Mouse (Mus musculus) liver, adult (tissue): ENCODE data around the gene Spp2.

Source experiments
- GATA4 ChIP-seq: IDR thresholded peaks from 2 replicates; pipeline ENCODE4 v1.6.1; 2014; ENCODE audit warnings: mild to moderate bottlenecking, low read length; ENCODE audit not compliant: insufficient replicate concordance

The Spp2 gene

DNA sequence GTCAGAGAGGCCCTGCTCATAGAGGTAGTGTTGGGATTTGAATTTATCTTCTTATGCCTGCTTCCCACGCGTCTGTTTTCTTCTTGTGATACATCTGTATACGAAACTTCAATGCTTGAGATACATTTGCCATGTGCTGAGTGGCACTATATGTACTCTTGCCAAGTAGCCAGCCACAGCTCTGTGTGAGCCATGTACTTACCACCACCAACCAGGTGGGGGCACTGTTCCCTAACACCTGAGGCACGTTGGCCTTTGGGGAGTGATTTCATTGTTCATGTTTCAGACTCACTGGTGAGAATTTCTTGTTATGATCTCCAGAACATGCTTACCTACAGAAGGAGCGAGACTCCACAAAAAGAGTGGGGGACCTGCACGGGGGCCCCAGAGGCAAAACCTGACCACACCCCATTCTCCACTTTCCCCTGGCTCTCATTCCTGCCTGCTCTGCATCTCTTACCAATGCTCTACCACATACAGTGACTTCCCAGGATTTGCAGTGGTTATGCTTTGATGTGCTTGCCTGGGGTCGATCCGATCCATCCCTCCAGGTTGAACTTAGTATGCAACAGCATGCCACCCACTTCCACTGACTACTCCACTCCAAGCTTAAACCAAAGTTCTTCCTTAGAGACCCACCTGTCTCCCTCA is 18.0 kb downstream of the Spp2 start:
- no peak for TF ChIP-seq GATA4

DNA sequence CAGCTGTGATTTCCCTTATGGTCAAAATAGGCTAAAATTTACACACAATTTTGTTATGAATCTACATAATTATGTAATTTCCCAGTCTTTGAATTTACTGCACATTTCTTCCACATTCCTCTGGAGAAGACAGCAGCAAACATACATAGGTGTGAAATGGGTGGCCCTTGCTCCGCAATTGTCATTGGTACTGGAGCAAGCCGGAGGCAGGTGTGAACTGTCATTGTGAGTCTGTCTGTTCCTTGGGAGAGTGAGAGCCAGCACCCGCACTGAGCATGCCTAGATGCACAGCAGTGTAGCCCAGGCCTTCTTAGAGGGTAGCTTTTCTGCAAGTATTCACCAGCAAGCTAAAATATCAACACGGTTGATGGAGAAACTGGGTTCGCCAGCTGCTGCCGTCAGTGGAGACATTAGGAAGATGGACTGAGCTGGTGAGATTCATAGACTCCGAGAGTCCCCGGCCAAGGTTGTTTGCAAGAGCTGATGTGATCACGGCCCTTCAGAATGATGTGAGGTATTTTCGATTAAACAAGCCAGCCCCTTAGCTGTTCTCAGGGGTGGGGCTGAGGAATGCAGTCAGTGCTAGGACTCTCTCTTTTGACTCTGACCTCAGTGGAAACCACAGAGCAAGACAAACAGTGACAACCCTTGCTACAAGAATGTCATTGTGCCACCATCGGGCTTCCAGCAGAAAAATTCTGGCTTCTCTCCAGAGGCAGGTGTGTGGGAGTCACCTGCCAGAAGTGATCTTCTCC is 21.4 kb downstream of the Spp2 start:
- no peak for TF ChIP-seq GATA4

GRCm38 (mm10) chr1:88429413-88429812 is 22.7 kb downstream of the Spp2 start:
- no peak for TF ChIP-seq GATA4

DNA sequence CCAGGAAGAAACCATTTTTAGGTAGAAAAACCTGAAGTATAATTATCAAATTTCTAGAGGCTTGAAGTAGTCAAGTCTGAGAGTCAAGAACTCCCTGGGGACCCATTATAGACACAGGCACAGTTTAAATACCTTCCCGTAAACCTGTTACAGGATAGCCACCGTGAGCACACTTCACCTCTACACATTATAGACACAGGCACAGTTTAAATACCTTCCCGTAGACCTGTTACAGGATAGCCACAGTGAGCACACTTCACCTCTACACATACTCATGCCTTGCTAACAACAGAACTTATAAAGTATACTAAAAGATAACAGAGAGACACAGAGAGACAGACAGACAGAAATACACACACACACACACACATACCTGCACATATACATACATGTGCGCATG is 24.5 kb downstream of the Spp2 start:
- no peak for TF ChIP-seq GATA4

DNA sequence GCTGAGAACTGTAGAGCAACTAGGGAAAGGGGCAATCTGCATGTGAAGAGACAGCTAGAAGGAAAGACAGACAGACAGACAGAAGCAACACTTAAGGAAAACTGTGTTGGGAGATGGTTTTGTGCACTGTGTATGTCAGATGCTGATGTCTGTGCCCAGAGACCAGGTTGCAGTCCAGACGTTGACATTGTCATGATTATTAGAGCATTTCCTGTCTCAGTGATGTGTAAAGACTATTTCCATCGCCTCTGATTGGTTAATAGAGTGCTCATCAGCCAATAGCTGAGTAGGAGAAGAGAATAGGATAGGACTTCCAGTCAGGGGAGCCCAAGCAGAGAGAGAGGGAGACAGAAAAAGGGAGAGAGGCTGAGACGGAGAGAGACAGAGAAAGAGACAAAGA is 25.8 kb downstream of the Spp2 start:
- TF ChIP-seq GATA4, result no peak

DNA sequence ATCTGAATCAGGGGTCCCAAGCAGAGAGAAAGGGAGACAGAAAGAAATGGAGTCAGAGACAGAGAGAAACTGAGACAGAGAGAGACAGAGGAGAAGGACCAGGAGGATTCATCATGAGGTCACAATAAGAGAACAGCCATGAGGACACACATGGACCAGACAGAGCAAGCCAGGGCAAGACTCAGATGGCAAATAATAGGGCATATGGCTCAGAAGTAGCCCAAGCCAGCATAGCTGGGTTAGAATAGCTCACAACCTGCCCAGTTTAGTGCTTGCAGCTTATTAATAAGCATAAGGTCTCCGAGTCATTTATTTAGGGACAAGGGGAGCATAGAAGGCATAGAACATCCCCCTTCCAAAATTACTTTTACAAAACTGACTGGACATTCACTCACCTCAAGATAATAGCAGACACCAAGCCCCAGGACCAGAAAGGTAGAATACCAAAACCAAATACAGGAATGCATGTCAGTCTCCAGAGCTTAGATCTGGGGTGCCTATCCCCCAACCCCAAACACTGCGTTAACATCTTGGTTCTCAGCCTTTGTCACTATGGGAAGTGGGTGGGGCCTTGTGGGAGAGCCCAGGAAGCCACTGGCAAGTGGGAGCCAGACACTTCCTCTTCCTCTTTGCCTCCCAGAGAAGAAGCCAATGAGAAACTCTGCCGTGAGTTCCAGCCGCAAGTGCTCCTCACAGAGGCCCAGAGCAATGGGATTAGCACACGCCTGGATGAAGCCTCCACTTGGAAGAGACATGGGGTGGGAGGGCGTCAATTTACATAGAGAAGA is 26.5 kb downstream of the Spp2 start:
- no peak for TF ChIP-seq GATA4

GRCm38 (mm10) chr1:88434057-88434456 is 27.3 kb downstream of the Spp2 start:
- no peak for TF ChIP-seq GATA4

DNA sequence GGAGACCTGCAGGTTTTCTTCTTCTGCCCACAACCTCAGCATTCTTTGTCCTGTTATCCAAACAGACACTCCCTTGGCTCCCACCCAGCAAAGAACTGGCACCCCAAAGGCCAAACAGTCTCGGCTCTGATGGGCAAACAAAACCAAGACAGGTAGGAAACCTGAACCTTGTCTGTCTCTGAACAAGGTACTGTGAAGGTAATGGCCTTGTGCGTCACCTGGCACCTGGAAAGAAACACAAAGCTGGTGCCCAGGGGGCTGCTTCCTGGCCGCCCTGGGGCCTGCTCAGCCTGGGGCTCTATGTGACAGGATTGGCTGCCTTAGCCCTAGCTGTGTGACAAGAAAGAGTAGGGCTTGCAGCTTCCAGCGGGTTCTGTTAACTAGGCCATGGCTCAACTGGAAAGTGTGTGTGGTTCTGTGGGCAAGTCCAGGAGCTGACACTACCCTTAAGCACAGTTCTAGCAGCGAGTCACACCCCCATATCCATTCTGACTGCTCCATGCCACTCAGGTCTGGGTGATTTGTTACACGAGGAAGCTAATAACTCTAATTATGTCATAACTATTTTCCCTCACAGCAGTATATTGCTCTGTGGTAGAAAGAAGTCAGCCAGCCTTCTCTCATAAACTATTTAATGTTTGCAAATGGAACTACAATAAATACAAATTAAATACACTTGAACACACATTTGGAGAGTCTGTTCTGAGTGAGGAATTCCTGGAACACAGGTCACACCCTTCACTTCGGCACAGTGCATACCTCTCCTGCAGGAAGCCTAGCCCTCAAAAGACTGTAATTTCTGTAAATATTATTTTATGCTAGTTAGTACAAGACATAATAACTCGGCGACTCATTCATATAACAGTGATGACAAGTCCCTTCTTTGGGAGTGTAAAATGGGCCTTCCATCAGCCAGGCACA is 30.7 kb downstream of the Spp2 start:
- TF ChIP-seq GATA4, result no peak

GRCm38 (mm10) chr1:88443383-88443782 is 36.6 kb downstream of the Spp2 start:
- no peak for TF ChIP-seq GATA4

GRCm38 (mm10) chr1:88445400-88445799 is 38.6 kb downstream of the Spp2 start:
- TF ChIP-seq GATA4, result no peak

DNA sequence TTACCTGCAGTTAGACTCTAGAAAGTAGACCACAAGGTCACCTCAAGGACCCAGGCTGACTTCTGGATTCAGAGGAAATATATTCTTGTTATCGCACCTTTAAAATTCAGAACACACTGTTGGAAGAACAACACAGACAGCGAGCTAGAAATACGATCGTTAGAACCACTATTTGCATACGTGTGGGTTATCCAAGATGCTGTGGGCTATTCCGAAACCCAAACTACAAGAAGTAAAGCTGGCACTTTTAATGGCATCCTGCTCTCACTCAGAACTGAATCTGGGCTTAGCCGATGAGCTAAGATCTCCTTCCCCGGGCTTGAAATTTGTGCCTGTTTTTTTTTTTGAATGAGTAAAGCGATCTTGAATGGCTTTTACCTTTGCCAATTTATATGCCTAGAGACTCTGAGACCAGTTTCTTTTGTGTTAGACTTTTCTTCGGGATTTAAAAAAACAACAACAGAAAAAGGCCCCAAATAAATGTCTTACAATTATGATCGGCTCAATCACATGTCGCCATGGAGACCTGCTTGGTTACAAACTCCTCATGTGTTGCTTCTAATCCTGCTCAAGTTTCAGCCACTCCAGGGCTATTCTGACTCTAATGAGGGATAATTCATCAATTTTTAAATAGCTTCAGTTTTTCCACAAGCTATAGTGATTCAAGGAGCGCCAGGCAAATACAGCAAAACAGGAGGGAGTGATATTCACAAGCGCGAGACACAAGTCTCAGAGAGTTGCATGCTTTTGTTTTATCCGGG is 39.7 kb downstream of the Spp2 start:
- TF ChIP-seq GATA4, result no peak

DNA sequence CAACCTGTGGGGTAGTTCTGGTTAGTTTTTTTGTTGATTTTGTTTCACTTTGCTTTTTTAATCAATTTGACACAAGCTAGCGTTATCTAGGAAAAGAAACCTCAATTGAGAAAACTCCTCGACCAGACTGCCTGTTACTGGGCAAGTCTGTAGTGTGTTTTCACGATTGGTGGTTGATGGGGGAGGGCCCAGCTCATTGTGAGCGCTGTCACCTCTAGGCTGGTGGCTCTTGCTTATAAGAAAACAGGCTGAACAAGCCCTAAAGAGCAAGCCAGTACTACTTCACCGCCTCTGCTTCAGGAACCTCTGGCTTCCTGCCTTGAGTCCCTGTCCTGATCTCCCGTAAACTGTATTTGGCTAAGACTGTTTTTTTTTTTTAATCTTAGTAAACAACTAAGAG is 40.7 kb downstream of the Spp2 start:
- TF ChIP-seq GATA4, result no peak

GRCm38 (mm10) chr1:88449741-88450140 is 43.0 kb downstream of the Spp2 start:
- TF ChIP-seq GATA4, result no peak

DNA sequence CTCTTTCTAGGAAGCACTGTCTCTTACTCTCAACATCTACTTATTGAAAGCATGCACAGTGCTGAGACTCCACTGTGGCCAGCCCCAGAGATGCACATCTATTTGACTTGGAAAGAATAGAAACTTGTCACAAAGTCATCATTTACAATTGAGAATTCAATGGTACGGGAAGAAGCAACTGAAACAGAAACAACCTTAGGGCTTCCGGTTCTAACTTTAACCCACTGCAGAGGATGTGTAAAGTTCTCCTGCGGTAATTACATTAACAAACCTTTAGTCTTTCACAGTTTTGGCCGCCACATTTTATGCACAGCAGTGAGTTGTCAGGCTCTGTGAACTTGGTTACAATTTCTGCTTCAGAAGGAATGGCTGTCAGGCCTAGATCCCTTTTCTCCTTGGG is 43.9 kb downstream of the Spp2 start:
- TF ChIP-seq GATA4, result no peak
